Mouse (Mus musculus) myocyte (in vitro differentiated cells): Measurements from ENCODE around the gene Adgrb3. TPM values are rescaled to one million over a fixed set of nuclear protein-coding genes. Genes with fewer than 3 reads are reported as not detected.

Source experiments
- H3K27me3 ChIP-seq: one replicate; pipeline ENCODE4 v1.6.1; 2011; ENCODE audit not compliant: control insufficient read depth, insufficient read depth, insufficient read length
- H3K36me3 ChIP-seq: one replicate; pipeline ENCODE4 v1.6.1; 2011; ENCODE audit not compliant: control insufficient read depth, insufficient read depth
- H3K4me2 ChIP-seq: one replicate; pipeline ENCODE4 v1.6.1; 2011; ENCODE audit warnings: low read depth, control low read depth
- H3K4me3 ChIP-seq: one replicate; pipeline ENCODE4 v1.5.1; 2011; ENCODE audit warnings: mild to moderate bottlenecking, control low read depth, moderate library complexity
- H3K79me2 ChIP-seq: one replicate; pipeline ENCODE4 v1.6.1; 2011; ENCODE audit not compliant: control insufficient read depth, insufficient read depth
- H3ac ChIP-seq: one replicate; pipeline ENCODE4 v1.6.1; 2011; ENCODE audit not compliant: control insufficient read depth, insufficient read length
- CEBPB ChIP-seq: IDR thresholded peaks from 2 replicates; pipeline ENCODE4 v1.6.1; 2011; ENCODE audit warnings: mild to moderate bottlenecking, moderate library complexity; ENCODE audit not compliant: poor library complexity, insufficient read depth, severe bottlenecking
- E2F4 ChIP-seq: IDR thresholded peaks from one replicate; pipeline ENCODE4 v1.6.1; 2011; ENCODE audit warnings: mild to moderate bottlenecking, control low read depth, moderate library complexity; ENCODE audit not compliant: insufficient read depth
- MAX ChIP-seq: IDR thresholded peaks from one replicate; pipeline ENCODE4 v1.6.1; 2011; ENCODE audit warnings: low read depth, mild to moderate bottlenecking, control low read depth
- MYOD1 ChIP-seq, 3 experiments: IDR thresholded peaks; one replicate each; pipeline ENCODE4 v1.6.1; 2011; ENCODE audit warnings: control low read depth in 2 of 3, low read depth in 2 of 3, mild to moderate bottlenecking in 2 of 3, moderate library complexity in 1 of 3; ENCODE audit not compliant: insufficient read length in 2 of 3, control insufficient read depth in 1 of 3
- MYOG ChIP-seq, 3 experiments: IDR thresholded peaks; one replicate each; pipeline ENCODE4 v1.6.1; 2011; ENCODE audit warnings: control low read depth in 2 of 3, low read depth in 2 of 3, mild to moderate bottlenecking in 2 of 3; ENCODE audit not compliant: insufficient read length in 2 of 3, control insufficient read depth in 1 of 3, insufficient read depth in 1 of 3
- POLR2A ChIP-seq: IDR thresholded peaks from one replicate; pipeline ENCODE4 v1.6.1; 2011; ENCODE audit warnings: low read depth, mild to moderate bottlenecking, control low read depth, moderate library complexity; ENCODE audit not compliant: insufficient read length
- POLR2AphosphoS2 ChIP-seq: IDR thresholded peaks from one replicate; pipeline ENCODE4 v1.6.1; 2011; ENCODE audit warnings: low read depth, control low read depth; ENCODE audit not compliant: insufficient read length
- REST ChIP-seq: IDR thresholded peaks from one replicate; pipeline ENCODE4 v1.6.1; 2011; ENCODE audit warnings: mild to moderate bottlenecking, control low read depth, moderate library complexity; ENCODE audit not compliant: insufficient read depth, insufficient read length
- SRF ChIP-seq: IDR thresholded peaks from one replicate; pipeline ENCODE4 v1.6.1; 2011; ENCODE audit warnings: low read depth; ENCODE audit not compliant: control insufficient read depth, insufficient read length
- TCF12 ChIP-seq: IDR thresholded peaks from one replicate; pipeline ENCODE4 v1.6.1; 2011; ENCODE audit warnings: mild to moderate bottlenecking, control low read depth; ENCODE audit not compliant: poor library complexity, insufficient read depth, severe bottlenecking
- TCF3 ChIP-seq: IDR thresholded peaks from one replicate; pipeline ENCODE4 v1.6.1; 2011; ENCODE audit warnings: low read depth, control low read depth; ENCODE audit not compliant: insufficient read length
- USF1 ChIP-seq: IDR thresholded peaks from one replicate; pipeline ENCODE4 v1.6.1; 2011; ENCODE audit warnings: low read depth, mild to moderate bottlenecking, control low read depth, moderate library complexity
- polyA plus RNA-seq: library from polyadenylated mRNA; unstranded; fragments of >200 nt; fragmentation: generic; extraction: Trizol; gene quantifications from one replicate; pipeline ENCODE4 v1.2.1, GENCODE M21; 2012; ENCODE audit warnings: missing spikeins

Adgrb3 gene
- polyA plus RNA-seq, 1 experiment, result not detected

- H3K4me2 ChIP-seq, result no peak overlapping the region
- no peaks in the 10 kb centered on the region for H3K79me2 ChIP-seq
- TF ChIP-seq TCF12, result no peak
- TF ChIP-seq REST, result no peak
- TF ChIP-seq MAX, result no peak
- TF ChIP-seq MYOD1 (IDR thresholded peaks at IDR 0.05; ENCODE audit: control insufficient read depth in 1 of 3, insufficient read length in 2 of 3, low read depth in 2 of 3), result no peak
- TF ChIP-seq MYOG (IDR thresholded peaks at IDR 0.05; ENCODE audit: control insufficient read depth in 1 of 3, insufficient read depth in 1 of 3, insufficient read length in 2 of 3, low read depth in 2 of 3), result no peak
- TF ChIP-seq POLR2A, result no peak
- no peak for TF ChIP-seq CEBPB
- TF ChIP-seq USF1, result no peak
- TF ChIP-seq SRF, result no peak
- no peak for TF ChIP-seq TCF3
- no peak for TF ChIP-seq POLR2AphosphoS2
- no peak for TF ChIP-seq E2F4
- H3ac ChIP-seq, result no peak overlapping the region
- H3K4me3 ChIP-seq, result no peak overlapping the region
- no peaks in the 10 kb centered on the region for H3K36me3 ChIP-seq
- no peaks in the 10 kb centered on the region for H3K27me3 ChIP-seq
Observed at GRCm38 (mm10) chr1:25185909-25186308, 643.6 kb downstream of the Adgrb3 start.

- Histone ChIP-seq H3K36me3 (no peaks in the 10 kb centered on the region), H3K79me2 (no peaks in the 10 kb centered on the region), H3K4me2 (no peak overlapping the region), H3K4me3 (no peak overlapping the region), H3ac (no peak overlapping the region), H3K27me3 (no peaks in the 10 kb centered on the region)
- TF ChIP-seq SRF (no peak), CEBPB (no peak), MYOD1 (IDR thresholded peaks at IDR 0.05; ENCODE audit: control insufficient read depth in 1 of 3, insufficient read length in 2 of 3, low read depth in 2 of 3) (no peak), TCF3 (no peak), REST (no peak), USF1 (no peak), MAX (no peak), MYOG (IDR thresholded peaks at IDR 0.05; ENCODE audit: control insufficient read depth in 1 of 3, insufficient read depth in 1 of 3, insufficient read length in 2 of 3, low read depth in 2 of 3) (no peak), TCF12 (no peak), POLR2A (no peak), E2F4 (no peak), POLR2AphosphoS2 (no peak)
Observed at GRCm38 (mm10) chr1:25181881-25182280, 647.6 kb downstream of the Adgrb3 start.

GRCm38 (mm10) chr1:25180615-25181014 lies 648.9 kb downstream of the Adgrb3 start:
- Histone ChIP-seq H3K4me2 (no peak overlapping the region), H3K36me3 (no peaks in the 10 kb centered on the region), H3K27me3 (no peaks in the 10 kb centered on the region), H3K79me2 (no peaks in the 10 kb centered on the region), H3ac (no peak overlapping the region), H3K4me3 (no peak overlapping the region)
- TF ChIP-seq E2F4 (no peak), MYOD1 (IDR thresholded peaks at IDR 0.05; ENCODE audit: control insufficient read depth in 1 of 3, insufficient read length in 2 of 3, low read depth in 2 of 3) (no peak), CEBPB (no peak), REST (no peak)

- no peak overlapping the region for H3K4me3 ChIP-seq
- H3K36me3 ChIP-seq, result no peaks in the 10 kb centered on the region
- no peaks in the 10 kb centered on the region for H3K79me2 ChIP-seq
- H3K4me2 ChIP-seq, result no peak overlapping the region
- H3K27me3 ChIP-seq, result no peaks in the 10 kb centered on the region
- H3ac ChIP-seq, result no peak overlapping the region
- TF ChIP-seq MYOG (IDR thresholded peaks at IDR 0.05; ENCODE audit: control insufficient read depth in 1 of 3, insufficient read depth in 1 of 3, insufficient read length in 2 of 3, low read depth in 2 of 3), result no peak
- TF ChIP-seq SRF, result no peak
- no peak for TF ChIP-seq CEBPB
- TF ChIP-seq USF1, result no peak
- no peak for TF ChIP-seq TCF12
- TF ChIP-seq POLR2AphosphoS2, result no peak
- TF ChIP-seq E2F4, result no peak
- TF ChIP-seq MYOD1 (IDR thresholded peaks at IDR 0.05; ENCODE audit: control insufficient read depth in 1 of 3, insufficient read length in 2 of 3, low read depth in 2 of 3), result no peak
- TF ChIP-seq MAX, result no peak
- TF ChIP-seq POLR2A, result no peak
- TF ChIP-seq TCF3, result no peak
- TF ChIP-seq REST, result no peak
Observed at GRCm38 (mm10) chr1:25179860-25180582, 649.5 kb downstream of the Adgrb3 start.

- H3ac ChIP-seq, result no peak overlapping the region
- no peaks in the 10 kb centered on the region for H3K79me2 ChIP-seq
- no peak overlapping the region for H3K4me3 ChIP-seq
- no peaks in the 10 kb centered on the region for H3K36me3 ChIP-seq
- no peak overlapping the region for H3K4me2 ChIP-seq
- no peaks in the 10 kb centered on the region for H3K27me3 ChIP-seq
- TF ChIP-seq SRF, result no peak
- no peak for TF ChIP-seq POLR2A
- no peak for TF ChIP-seq MAX
- TF ChIP-seq E2F4, result no peak
- no peak for TF ChIP-seq MYOG (IDR thresholded peaks at IDR 0.05; ENCODE audit: control insufficient read depth in 1 of 3, insufficient read depth in 1 of 3, insufficient read length in 2 of 3, low read depth in 2 of 3)
- no peak for TF ChIP-seq TCF12
- TF ChIP-seq CEBPB, result no peak
- TF ChIP-seq TCF3, result no peak
- no peak for TF ChIP-seq REST
- TF ChIP-seq MYOD1 (IDR thresholded peaks at IDR 0.05; ENCODE audit: control insufficient read depth in 1 of 3, insufficient read length in 2 of 3, low read depth in 2 of 3), result no peak
- no peak for TF ChIP-seq USF1
- TF ChIP-seq POLR2AphosphoS2, result no peak
Observed at GRCm38 (mm10) chr1:25178347-25179130, 651.0 kb downstream of the Adgrb3 start.
